Mouse (Mus musculus): ENCODE measurements at regions not wholly inside any gene's neighbourhood (a gene's known extent, or its start where the extent isn't known, plus 50 kb on each side); places are given as distances from the start of the nearest gene placed in this dataset.

DNA sequence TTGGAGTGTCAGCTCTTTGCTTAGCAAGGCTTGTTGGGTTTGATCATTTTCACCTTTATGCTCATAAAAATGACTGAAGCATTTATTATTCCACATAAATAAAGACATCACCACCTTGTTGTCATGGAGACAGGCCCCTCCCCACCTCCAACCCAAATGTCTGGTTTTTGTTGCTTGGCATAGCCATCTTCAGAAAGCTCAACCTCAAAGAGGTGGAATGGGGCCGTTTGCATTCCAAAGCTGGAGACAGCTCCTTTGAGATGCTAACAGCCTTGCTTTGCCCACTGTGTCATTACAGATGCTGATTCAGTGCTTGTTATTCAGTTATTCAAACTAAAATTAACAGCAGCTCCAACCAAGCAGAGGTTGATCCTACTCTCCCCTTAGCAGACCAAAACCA lies 51.9 kb upstream of the Lgalsl start:
- DNase-seq (ENCODE audit: low spot score in 2 of 2) = no peak

GRCm38 (mm10) chr11:20883907-20884306 lies 53.1 kb upstream of the Lgalsl start:
- DNase-seq (ENCODE audit: low spot score in 2 of 2) = no peak

- DNase-seq (ENCODE audit: low spot score in 2 of 2) = no peak
These were observed 56.2 kb upstream of the Lgalsl start for GRCm38 (mm10) chr11:20887044-20887443.

DNA sequence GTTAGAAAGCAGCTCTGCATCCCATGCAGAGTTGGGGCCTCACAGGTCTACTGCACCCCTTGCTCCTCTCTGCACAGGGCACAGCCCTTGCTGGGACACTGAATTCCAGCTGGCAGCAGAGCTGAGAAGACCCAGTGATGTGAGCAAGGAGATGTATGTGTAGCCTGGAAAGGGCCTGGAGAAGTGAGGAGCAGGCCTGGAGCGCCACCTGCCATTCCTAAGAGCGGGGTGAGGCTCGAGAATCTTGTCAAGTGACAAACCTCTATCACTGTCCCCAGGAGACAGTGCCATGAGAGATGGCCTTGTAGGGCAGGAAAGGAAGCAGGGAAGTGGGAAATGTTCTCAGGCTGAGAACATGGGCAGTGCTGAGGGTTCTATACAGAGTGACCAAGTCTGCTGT lies 59.6 kb upstream of the Lgalsl start:
- DNase-seq (ENCODE audit: low spot score in 2 of 2) = no peak

GRCm38 (mm10) chr11:20891711-20892110 lies 60.9 kb upstream of the Lgalsl start:
- no peak for DNase-seq (ENCODE audit: low spot score in 2 of 2)

DNA sequence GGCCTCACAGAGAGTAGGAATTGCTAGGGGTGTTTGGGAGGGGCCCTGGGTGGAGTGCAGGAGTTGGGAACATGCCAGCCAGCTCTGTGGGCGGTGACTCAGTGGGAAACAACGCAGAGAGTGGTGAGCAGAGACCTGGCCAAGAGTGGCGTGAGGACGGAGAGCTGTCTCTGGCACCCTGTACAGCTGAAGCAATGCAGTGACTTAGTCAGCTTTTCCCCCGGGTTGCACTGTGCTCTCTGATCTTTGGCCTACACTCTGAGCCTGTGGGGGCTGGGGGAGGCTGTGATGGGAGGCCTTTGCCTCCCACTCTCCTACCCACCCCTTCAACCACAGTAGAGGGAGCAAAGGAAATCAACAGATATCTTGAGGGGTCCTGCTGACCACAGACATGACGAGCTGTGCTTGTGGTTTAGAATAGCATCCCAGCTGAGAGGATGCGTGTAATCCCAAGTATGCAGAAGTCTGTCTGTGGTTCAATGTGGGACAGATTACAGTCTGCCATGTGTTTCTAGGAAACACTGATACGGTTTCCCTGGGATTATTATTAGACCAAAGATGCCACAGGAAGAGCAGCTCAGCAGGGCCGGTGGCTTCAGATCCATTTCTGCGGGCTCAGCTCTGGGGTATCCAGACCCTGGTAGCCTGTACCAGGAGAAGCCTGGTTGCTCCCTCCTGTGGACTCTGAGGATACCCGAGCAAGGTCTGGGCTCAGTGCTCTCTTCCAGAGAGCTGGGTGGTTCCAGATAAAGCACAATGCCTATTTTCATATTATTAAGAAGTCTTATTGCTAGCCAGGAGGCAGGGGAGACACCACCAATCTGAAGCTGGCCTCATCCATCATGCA lies 65.6 kb upstream of the Lgalsl start:
- DNase-seq (ENCODE audit: low spot score in 2 of 2) = no peak

DNA sequence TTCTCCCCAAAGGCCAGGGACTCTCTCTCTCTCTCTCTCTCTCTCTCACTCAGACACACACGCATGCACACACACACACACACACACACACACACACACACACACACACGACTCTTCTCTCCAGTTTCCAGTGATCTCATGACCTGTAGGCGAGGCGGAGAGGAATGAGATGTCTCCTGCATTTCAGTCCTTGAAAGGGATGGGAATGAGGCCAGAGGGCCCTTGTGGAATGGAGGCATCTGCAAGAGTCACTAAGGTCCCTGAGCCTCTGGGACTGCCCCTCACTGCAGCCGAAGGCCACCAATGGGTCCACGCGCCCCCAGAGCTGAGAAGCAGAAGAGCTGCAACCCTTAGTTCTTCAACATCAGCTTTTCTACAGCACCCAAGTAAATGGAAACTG lies 66.6 kb upstream of the Lgalsl start:
- no peak for DNase-seq (ENCODE audit: low spot score in 2 of 2)

GRCm38 (mm10) chr11:20898558-20898957 lies 67.7 kb upstream of the Lgalsl start:
- no peak for DNase-seq (ENCODE audit: low spot score in 2 of 2)

GRCm38 (mm10) chr11:20899766-20900165 lies 68.9 kb upstream of the Lgalsl start:
- DNase-seq (ENCODE audit: low spot score in 2 of 2) = no peak

GRCm38 (mm10) chr11:20902001-20902400 lies 71.1 kb upstream of the Lgalsl start:
- no peak for DNase-seq (ENCODE audit: low spot score in 2 of 2)

- no peak for DNase-seq (ENCODE audit: low spot score in 2 of 2)
These were observed 72.1 kb upstream of the Lgalsl start for GRCm38 (mm10) chr11:20902910-20903309.

GRCm38 (mm10) chr11:20907996-20908395 lies 77.1 kb upstream of the Lgalsl start:
- DNase-seq (ENCODE audit: low spot score in 2 of 2) = no peak

DNA sequence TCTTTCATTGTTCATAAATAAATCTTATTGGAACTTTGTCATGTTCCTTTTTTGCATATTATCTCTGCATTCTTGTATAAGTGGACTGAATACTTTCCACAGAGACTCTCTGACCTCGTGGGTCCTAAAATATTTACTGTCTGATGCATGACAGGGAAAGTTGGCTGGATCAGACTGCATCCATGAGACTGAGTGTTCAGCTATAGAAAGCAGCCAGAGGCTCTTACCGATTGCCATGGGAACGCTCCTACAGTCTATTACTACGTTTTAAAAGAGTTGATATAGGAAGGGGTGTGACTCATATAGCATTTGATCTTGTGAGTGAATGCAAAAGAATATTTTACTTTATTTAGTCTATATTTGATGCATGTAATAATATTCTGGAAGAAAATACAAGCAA lies 77.6 kb upstream of the Lgalsl start:
- no peak for DNase-seq (ENCODE audit: low spot score in 2 of 2)

GRCm38 (mm10) chr11:20913042-20913441 lies 82.2 kb upstream of the Lgalsl start:
- no peak for DNase-seq (ENCODE audit: low spot score in 2 of 2)

DNA sequence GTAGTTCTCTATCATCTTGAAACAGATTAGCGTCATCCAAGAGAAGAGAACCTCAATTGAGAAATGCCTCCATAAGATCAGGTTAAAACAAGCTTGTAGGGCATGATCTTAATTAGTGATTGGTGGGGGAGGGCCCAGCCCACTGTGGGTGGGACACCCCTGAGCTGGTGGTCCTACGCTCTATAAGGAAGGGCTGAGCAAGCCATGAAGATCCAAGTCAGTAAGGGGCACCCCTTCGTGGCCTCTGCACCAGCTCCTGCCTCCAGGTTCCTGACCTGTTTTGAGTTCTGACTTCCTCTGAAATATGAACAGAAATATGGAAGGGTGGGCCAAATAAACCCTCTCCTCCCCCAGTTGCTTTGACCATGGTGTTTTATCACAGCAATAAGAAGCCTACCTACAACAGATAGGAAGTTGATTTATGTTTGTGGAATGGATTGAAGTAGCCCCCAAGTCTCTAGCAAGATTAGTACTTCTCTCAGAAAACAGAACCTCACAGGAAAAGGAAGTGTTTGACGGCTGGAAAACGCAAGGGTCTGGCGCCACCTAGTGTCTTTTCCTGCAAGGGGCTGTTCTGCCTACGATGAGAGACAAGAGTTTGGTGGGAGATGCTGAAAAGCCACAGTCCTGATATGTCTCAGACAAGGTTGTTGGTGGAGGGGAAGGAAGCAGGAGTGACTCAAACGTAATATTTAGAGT lies 82.9 kb upstream of the Lgalsl start:
- peak; percentile 54 to 72 for DNase-seq (ENCODE audit: low spot score in 2 of 2)

GRCm38 (mm10) chr11:20914297-20914997 lies 83.6 kb upstream of the Lgalsl start:
- DNase-seq (ENCODE audit: low spot score in 2 of 2) = no peak

- DNase-seq (ENCODE audit: low spot score in 2 of 2) = peak; percentile 41 to 55
These were observed 84.3 kb upstream of the Lgalsl start for GRCm38 (mm10) chr11:20915182-20915602.

- DNase-seq (ENCODE audit: low spot score in 2 of 2) = no peak
These were observed 85.0 kb upstream of the Lgalsl start for GRCm38 (mm10) chr11:20915687-20916432.

- no peak for DNase-seq (ENCODE audit: low spot score in 2 of 2)
These were observed 85.6 kb upstream of the Lgalsl start for GRCm38 (mm10) chr11:20916473-20916911.

DNA sequence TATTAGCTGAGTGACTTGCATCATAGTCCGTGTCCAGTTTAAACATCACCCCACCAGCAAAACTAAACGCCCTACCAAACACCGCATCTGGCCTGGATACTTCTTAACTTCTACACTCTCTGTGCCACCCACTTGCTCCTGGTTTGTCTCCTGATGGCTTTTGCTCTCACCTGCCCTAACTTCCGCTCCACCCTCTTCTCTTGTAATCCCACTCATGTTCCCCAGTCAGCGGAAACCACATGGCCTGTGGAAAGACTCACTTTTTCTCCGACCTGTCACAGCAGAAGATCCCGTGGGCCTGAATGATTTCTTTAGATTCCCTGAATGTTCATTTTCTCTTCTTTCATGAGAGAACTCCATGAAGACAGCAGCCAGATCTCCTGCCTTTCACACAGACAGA lies 86.1 kb upstream of the Lgalsl start:
- DNase-seq (ENCODE audit: low spot score in 2 of 2) = no peak

- no peak for DNase-seq (ENCODE audit: low spot score in 2 of 2)
These were observed 86.6 kb upstream of the Lgalsl start for GRCm38 (mm10) chr11:20917483-20917882.

DNA sequence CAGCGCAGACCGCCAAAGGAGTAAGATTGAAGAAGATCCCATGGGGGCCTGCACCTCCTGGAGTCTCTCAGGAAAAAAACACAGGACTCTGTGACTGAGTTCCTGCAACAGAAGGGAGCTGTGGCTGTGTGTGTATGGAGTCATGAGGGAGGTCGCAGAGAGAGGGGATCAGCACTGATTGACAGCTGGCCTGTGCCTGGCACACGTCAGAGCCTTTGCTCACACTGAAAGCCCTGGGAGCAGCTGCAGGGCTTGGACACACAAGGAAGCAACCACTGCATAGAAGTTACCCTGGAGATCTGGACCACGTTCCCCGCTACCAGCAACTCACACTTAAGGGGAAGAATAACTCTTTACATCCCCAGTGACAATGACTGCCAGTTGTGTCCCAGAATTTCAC lies 92.3 kb upstream of the Lgalsl start:
- DNase-seq (ENCODE audit: low spot score in 2 of 2) = no peak

Data from right cerebral cortex, postnatal 36 days (tissue).